Mouse (Mus musculus) hindbrain, embryonic 10.5 days (tissue): Measurements from ENCODE around the gene Ager. TPM values are rescaled to one million over a fixed set of nuclear protein-coding genes. Genes with fewer than 3 reads are reported as not detected.

Experiments
- DNase-seq: peaks from one replicate; pipeline ENCODE4 v3.0.0-alpha.2; 2017; ENCODE audit warnings: low spot score
- H3K27ac ChIP-seq: fragments of 300-500 bp; sonication (generic); 2 replicates; pipeline ENCODE4 v1.5.1; 2016; ENCODE audit warnings: mild to moderate bottlenecking, moderate library complexity
- H3K27me3 ChIP-seq: fragments of 300-500 bp; sonication (generic); 2 replicates; pipeline ENCODE4 v1.6.1; 2016; ENCODE audit warnings: mild to moderate bottlenecking; ENCODE audit not compliant: poor library complexity, insufficient read depth, severe bottlenecking
- H3K36me3 ChIP-seq: fragments of 300-500 bp; sonication (generic); 2 replicates; pipeline ENCODE4 v1.6.1; 2016; ENCODE audit warnings: mild to moderate bottlenecking, moderate library complexity
- H3K4me1 ChIP-seq: fragments of 300-500 bp; sonication (generic); replicated peaks from 2 replicates; pipeline ENCODE4 v1.6.1; 2016; ENCODE audit warnings: mild to moderate bottlenecking
- H3K4me3 ChIP-seq: fragments of 300-500 bp; sonication (generic); 2 replicates; pipeline ENCODE4 v1.5.1; 2016; ENCODE audit warnings: mild to moderate bottlenecking, moderate library complexity
- H3K9me3 ChIP-seq: fragments of 300-500 bp; sonication (generic); 2 replicates; pipeline ENCODE4 v1.6.1; 2016; ENCODE audit warnings: mild to moderate bottlenecking, moderate library complexity
- WGBS: fragments of 180-500 bp; shearing (Covaris S2); methylation state at CpG from one replicate; pipeline ENCODE4 v1.1.7; 2016; 5-methylcytosine and 5-hydroxymethylcytosine counted together
- polyA plus RNA-seq: library from polyadenylated mRNA; unstranded; fragments of >200 nt; fragmentation: Nextera tagmentation; extraction: Ambion mirVana; gene quantifications from 2 replicates; pipeline ENCODE4 v1.2.1, GENCODE M21; 2016

Gene Ager
- polyA plus RNA-seq, 1 experiment from 2014 or later, result 2.0 TPM

DNA sequence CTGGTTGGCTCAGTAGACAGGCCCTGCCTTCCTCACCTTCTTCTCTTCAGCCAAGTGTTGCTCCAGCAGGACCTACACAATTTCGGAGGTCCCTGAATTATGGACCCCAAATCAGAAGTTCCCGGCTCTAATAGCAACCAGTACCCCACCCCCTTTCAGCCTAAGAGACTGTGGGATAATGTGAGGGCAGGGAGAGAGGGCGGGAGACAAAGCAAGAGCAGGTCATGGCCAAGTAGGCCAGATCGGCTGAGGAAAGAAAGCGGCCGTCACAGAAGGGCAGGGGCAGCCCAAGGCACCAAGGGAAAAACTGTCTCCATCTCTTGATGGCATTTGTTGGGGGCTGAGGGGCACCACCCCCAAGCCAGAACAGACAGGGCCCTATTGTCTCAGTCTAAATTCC is 18.2 kb downstream of the Ager start, which contains the start of gene Egfl8:
TSS of gene Egfl8 (minus strand) at position 101 of the 400 bp plus-strand sequence.
- peak within 1 kb of the TSS; percentile 73 for H3K27ac ChIP-seq
- DNase-seq, result no peak
- peaks cover 28% of the 10 kb centered on the region for H3K4me1 ChIP-seq
- peak within 1 kb of the TSS; percentile 9; the same call in 1 of the 2 replicates for H3K4me3 ChIP-seq
- WGBS, result 44% methylated on average over 6 of the region's 6 CpGs
- peaks cover 66% of the 10 kb centered on the region for H3K36me3 ChIP-seq
- H3K9me3 ChIP-seq, result no peaks in the 10 kb centered on the region
- no peaks in the 10 kb centered on the region for H3K27me3 ChIP-seq

DNA sequence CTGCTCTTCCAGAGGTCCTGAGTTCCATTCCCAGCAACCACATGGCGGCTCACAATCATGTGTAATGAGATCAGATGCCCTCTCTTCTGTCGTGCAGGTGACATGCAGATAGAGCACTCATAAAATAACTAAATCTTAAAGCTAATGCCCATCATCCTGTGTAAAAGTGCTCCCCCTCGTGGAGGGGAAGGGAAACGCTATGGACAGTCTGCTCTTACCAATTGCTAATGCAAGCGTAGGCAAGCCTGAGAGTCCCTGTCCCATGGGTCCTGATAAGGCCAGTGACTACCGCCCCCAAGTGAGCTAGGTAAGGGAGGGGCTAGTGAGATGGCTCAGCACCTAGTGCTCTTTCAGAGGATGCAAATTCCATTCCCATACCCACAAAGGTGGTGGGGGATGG is 21.3 kb downstream of the Ager start:
- peaks cover 28% of the 10 kb centered on the region for H3K4me1 ChIP-seq
- H3K27ac ChIP-seq, result no peak overlapping the region
- peaks cover 59% of the 10 kb centered on the region for H3K36me3 ChIP-seq
- DNase-seq, result peak; percentile 66
- no peak overlapping the region for H3K4me3 ChIP-seq
- no peaks in the 10 kb centered on the region for H3K9me3 ChIP-seq
- H3K27me3 ChIP-seq, result no peaks in the 10 kb centered on the region
- 15% methylated on average over 6 of the region's 6 CpGs for WGBS

- no peak overlapping the region for H3K4me3 ChIP-seq
- peaks cover 14% of the 10 kb centered on the region for H3K4me1 ChIP-seq
- no peaks in the 10 kb centered on the region for H3K9me3 ChIP-seq
- no peaks in the 10 kb centered on the region for H3K27me3 ChIP-seq
- H3K27ac ChIP-seq, result no peak overlapping the region
- peaks cover 50% of the 10 kb centered on the region for H3K36me3 ChIP-seq
- DNase-seq, result no peak
- WGBS, result 93% methylated on average over 8 of the region's 8 CpGs
These were observed 23.3 kb downstream of the Ager start for GRCm38 (mm10) chr17:34621006-34621405.

DNA sequence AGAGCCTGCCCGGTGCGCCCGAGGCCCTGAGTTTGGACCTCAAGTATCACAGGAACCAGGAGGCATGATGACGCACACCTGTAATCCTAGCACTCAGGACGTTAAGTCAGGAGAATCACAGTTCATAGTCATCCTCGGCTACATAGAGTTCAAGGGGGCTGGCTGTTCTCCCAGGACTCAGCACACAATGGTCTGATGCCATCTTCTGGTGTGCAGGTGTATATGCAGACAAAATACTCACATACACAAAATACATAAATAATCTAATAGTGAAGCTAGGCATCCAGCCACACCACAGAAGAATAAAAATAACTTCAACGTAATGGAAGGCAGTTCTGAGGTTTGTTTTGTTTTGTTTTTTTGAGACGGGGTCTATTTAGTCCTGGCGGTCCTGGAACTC is 25.5 kb downstream of the Ager start:
- Histone ChIP-seq H3K36me3 (peaks cover 35% of the 10 kb centered on the region), H3K27me3 (no peaks in the 10 kb centered on the region), H3K9me3 (no peaks in the 10 kb centered on the region), H3K4me3 (no peak overlapping the region), H3K27ac (no peak overlapping the region), H3K4me1 (peaks cover 25% of the 10 kb centered on the region)
- 88% methylated on average over 9 of the region's 9 CpGs for whole genome bisulfite sequencing
- no peak for DNase-seq

- WGBS, result 97% methylated on average over 3 of the region's 3 CpGs
- Histone ChIP-seq H3K4me3 (no peak overlapping the region), H3K9me3 (no peaks in the 10 kb centered on the region), H3K27ac (no peak overlapping the region), H3K27me3 (peaks cover 17% of the 10 kb centered on the region), H3K36me3 (peaks cover 35% of the 10 kb centered on the region), H3K4me1 (peaks cover 43% of the 10 kb centered on the region)
- no peak for DNase-seq
These were observed 27.3 kb downstream of the Ager start for GRCm38 (mm10) chr17:34624981-34625380.

GRCm38 (mm10) chr17:34626062-34626772 is 28.6 kb downstream of the Ager start:
- Histone ChIP-seq H3K27me3 (peaks cover 30% of the 10 kb centered on the region), H3K9me3 (no peaks in the 10 kb centered on the region), H3K27ac (peak overlapping the region; percentile 92), H3K36me3 (peaks cover 30% of the 10 kb centered on the region), H3K4me1 (peaks cover 55% of the 10 kb centered on the region), H3K4me3 (peak overlapping the region; percentile 83)
- no peak for DNase-seq
- WGBS, result 54% methylated on average over 16 of the region's 16 CpGs

DNA sequence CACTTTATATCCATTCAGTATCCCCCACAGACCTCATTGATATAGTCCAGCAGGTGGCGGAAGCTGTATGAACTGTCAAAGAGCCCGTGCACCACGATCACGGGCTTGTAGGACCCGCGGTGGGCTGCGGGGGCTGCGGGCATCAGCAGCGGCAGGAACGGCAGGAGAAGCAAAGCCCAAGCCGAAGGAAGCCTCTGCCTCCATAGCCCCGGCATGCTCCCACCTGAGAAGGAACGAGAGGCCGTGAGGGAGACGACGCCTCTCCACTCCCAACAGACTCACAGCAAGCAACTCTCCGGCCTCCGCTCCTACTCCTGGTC is 29.1 kb downstream of the Ager start:
- WGBS, result under 1% methylated on average over 18 of the region's 18 CpGs
- DNase-seq, result peak; percentile 62
- Histone ChIP-seq H3K27me3 (peaks cover 35% of the 10 kb centered on the region), H3K36me3 (peaks cover 25% of the 10 kb centered on the region), H3K27ac (peak overlapping the region; percentile 92), H3K4me3 (peak overlapping the region; percentile 83), H3K9me3 (no peaks in the 10 kb centered on the region), H3K4me1 (peaks cover 60% of the 10 kb centered on the region)

DNA sequence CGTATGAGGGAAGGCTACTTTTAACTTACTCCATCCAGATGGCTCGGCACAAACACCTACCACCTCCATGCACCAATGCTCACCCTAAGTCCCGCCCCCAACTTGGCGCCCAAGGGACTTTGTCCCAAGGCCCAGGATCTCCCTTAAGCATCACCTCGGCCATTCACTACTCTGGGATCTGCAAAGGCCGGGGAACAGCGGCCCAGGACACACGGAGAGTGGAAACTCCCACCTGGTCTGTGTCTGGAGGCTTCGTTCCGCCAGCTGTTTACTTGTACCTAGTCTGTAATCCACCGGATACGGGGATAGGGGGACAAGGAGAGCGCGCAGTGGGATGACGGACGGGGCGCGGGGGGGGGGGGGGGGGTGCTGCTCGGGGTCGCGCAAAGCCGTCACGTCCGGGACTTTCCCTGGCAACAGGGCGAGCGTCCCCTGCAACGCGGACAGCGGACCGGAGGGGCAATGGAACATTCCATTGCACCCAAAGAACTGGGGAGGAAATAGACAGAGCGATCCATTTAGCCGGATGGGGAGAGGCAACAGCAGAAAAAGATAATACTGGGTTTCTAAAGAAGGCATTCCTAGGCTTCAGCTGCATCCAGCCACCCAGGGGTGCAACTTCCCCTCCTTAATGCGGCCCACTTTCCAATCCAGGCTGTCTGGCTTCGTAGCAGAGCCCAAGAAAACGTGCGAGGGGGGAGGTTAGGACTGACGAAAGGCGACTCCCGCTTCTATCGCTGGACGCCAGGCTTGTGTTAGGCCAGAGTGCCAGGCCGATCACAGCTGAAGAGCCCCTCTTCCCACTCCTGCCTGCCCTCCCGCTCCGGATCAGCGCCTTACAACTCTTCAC is 29.7 kb downstream of the Ager start:
- H3K36me3 ChIP-seq, result peaks cover 19% of the 10 kb centered on the region
- DNase-seq, result peak; percentile 93
- H3K4me3 ChIP-seq, result peak overlapping the region; percentile 83
- H3K4me1 ChIP-seq, result peaks cover 66% of the 10 kb centered on the region
- no peaks in the 10 kb centered on the region for H3K9me3 ChIP-seq
- H3K27ac ChIP-seq, result peak overlapping the region; percentile 92
- H3K27me3 ChIP-seq, result peaks cover 41% of the 10 kb centered on the region
- under 1% methylated on average over 45 of the region's 45 CpGs for WGBS

GRCm38 (mm10) chr17:34627943-34628643 is 30.4 kb downstream of the Ager start, which contains the start of gene Ppt2:
Gene Ppt2 (minus strand): TSS chr17:34628510.
- 6% methylated on average over 29 of the region's 29 CpGs for WGBS
- H3K27ac ChIP-seq, result peak within 1 kb of the TSS; percentile 92
- peaks cover 11% of the 10 kb centered on the region for H3K36me3 ChIP-seq
- no peak for DNase-seq
- peak within 1 kb of the TSS; percentile 83 for H3K4me3 ChIP-seq
- peaks cover 48% of the 10 kb centered on the region for H3K27me3 ChIP-seq
- H3K4me1 ChIP-seq, result peaks cover 68% of the 10 kb centered on the region
- H3K9me3 ChIP-seq, result no peaks in the 10 kb centered on the region

GRCm38 (mm10) chr17:34628644-34628967 is 30.9 kb downstream of the Ager start:
- Histone ChIP-seq H3K27me3 (peaks cover 54% of the 10 kb centered on the region), H3K27ac (peak overlapping the region; percentile 92), H3K4me3 (peak overlapping the region; percentile 83), H3K4me1 (peaks cover 72% of the 10 kb centered on the region), H3K36me3 (peaks cover 9% of the 10 kb centered on the region; the same call in 1 of the 2 replicates), H3K9me3 (no peaks in the 10 kb centered on the region)
- WGBS, result 19% methylated on average over 5 of the region's 5 CpGs
- DNase-seq, result no peak

DNA sequence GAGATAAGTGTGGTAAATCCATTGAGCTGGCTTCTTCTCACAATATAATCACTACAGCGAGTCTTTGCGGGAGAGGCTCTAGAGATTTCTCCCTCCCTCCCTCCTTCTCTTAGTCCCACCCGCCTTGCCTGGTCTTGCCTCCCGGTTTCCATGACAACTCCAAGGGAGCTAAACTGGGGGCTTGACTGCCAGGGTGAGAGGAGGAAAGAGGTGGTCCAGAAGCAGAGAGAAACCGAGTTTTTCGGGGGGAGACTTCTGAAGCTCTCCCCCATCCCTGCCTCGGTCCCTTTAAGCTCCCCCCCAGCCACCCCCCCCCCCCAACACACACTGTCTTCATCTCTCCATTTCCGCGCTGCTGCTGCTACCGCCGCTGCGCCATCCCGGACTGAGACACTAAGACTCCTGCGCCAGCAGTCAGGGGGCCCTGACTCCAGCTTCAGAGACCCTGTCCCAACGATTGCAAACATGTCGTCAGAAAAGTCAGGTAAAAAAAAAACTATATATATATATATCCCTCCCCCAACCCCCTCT is 31.6 kb downstream of the Ager start, which contains the start of gene Prrt1:
TSS of gene Prrt1 (plus strand) at position 313 of the 531 bp plus-strand sequence.
- H3K4me3 ChIP-seq, result peak within 1 kb of the TSS; percentile 83
- H3K4me1 ChIP-seq, result peaks cover 72% of the 10 kb centered on the region
- peak within 1 kb of the TSS; percentile 92 for H3K27ac ChIP-seq
- 2% methylated on average over 16 of the region's 16 CpGs for WGBS
- peaks cover 58% of the 10 kb centered on the region for H3K27me3 ChIP-seq
- H3K9me3 ChIP-seq, result no peaks in the 10 kb centered on the region
- H3K36me3 ChIP-seq, result peaks cover 9% of the 10 kb centered on the region; the same call in 1 of the 2 replicates
- peak; percentile 49 for DNase-seq

DNA sequence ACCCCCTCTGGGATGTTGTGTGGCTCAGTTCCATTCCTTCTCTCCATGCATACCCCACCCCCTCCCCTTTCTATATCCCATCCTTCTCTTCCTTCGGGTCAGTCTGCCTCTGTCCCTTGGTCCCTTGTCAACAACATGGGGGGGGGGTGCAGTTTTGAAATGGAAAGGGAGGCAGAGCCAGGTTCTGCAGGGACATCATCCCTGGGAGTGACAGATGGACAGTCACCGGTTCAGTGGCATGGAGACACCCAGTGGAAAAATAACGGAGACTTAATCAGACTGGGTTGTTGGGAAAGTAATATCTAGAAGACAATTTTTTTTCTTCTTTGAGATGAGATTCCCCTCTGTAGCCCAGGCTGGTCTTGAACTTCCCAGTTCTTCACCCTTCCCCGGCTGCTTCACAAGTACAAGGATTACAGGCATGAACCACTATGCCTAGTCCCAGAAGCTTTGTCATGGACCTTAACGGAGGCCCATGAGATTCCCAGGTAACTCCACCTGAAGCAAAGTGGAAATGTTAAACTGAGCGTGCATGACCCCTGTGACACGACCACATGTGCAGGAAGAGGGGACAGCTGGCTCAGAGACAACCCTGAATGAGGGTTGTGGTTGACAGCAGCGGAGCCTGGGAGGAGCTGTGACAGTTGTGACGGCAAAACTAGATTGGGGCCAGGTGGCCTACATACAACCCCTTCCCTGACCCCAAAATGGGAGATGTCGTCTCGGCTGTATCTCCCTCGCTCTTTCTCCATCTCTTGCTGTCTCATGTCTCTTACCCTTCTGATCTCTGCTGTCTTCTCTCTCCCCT is 32.3 kb downstream of the Ager start:
- peaks cover 7% of the 10 kb centered on the region; the same call in 1 of the 2 replicates for H3K36me3 ChIP-seq
- DNase-seq, result no peak
- peaks cover 58% of the 10 kb centered on the region for H3K27me3 ChIP-seq
- 0 out of 2 replicates have a peak overlapping the region, but pooled peaks have one; percentile 72 for H3K27ac ChIP-seq
- peaks cover 72% of the 10 kb centered on the region for H3K4me1 ChIP-seq
- H3K9me3 ChIP-seq, result no peaks in the 10 kb centered on the region
- H3K4me3 ChIP-seq, result peak overlapping the region; percentile 83
- WGBS, result 10% methylated on average over 12 of the region's 12 CpGs
